Mouse (Mus musculus): ENCODE results near the gene Kcnh1.

Kcnh1 gene

GRCm38 (mm10) chr1:192266956-192267355 lies 76.4 kb downstream of the Kcnh1 start:
- intact Hi-C loops (cut with DNase I): no loop called here

DNA sequence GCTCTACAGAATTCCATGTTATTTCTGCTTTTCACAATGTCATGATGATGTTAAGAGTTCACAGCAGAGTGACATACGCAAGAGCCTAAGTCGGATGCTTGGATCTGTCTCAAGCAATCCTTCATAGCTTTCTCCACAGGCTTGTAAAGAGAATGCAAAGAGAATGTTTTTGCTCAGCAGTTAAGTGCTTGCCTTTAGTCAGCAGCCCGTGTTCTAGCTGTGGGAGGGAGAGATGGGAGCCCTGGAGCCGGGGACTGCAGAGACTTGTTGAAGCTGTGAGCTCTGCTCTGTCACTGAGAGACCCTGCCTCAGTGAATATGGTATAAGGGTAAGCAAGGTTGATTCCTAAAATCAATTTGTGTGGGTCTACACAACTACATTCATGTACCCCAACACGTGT lies 78.3 kb downstream of the Kcnh1 start:
- intact Hi-C loops (cut with DNase I): no loop called here

- intact Hi-C loops (cut with DNase I): no loop called here
These were observed 79.3 kb downstream of the Kcnh1 start for GRCm38 (mm10) chr1:192269911-192270310.

GRCm38 (mm10) chr1:192277801-192278385 lies 87.3 kb downstream of the Kcnh1 start:
- intact Hi-C loops (cut with DNase I): no loop called here

DNA sequence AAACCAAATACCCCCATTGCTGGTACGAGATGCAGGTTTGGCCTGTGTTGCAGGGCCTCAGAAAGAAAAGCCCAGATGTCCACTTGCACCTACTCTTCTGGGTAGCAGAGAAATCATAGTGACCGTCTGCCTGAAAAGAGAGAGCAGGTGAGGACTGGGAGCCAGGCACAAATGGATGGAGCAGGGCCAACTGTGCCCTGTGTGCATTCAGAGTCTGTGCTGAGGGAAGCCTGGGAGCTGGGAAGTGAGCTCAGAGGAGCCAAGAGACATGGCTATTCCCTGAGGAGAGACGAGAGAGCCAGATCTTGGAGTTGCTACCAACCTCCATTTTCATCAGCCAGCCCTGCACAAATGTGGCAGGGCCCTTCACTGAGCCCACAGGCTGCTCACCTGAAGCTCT lies 93.8 kb downstream of the Kcnh1 start:
- intact Hi-C loops (cut with DNase I): no loop called here

- intact Hi-C loops (cut with DNase I): no loop called here
These were observed 94.4 kb downstream of the Kcnh1 start for GRCm38 (mm10) chr1:192284950-192285349.

DNA sequence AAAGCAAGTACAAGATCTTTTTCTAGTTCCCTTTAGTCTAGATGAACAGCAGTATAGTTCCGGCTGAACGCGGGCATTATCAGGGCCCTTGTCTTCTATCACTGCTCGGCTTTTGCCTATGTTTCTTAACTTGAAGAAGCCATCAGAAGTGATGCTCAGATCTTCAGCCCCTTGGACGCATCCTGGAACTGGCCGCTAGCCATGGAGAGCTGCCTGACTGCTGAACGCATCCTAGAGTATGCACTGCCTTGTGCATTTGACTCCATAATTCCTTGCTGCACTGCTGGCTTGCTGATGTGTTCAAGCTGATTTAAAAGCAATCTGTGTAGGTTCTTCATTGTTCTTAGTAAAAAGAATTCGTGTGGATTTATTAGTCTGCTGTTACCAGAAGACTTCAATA lies 97.9 kb downstream of the Kcnh1 start:
- intact Hi-C loops (cut with DNase I): no loop called here

GRCm38 (mm10) chr1:192291286-192291685 lies 100.7 kb downstream of the Kcnh1 start:
- intact Hi-C loops (cut with DNase I): no loop called here

DNA sequence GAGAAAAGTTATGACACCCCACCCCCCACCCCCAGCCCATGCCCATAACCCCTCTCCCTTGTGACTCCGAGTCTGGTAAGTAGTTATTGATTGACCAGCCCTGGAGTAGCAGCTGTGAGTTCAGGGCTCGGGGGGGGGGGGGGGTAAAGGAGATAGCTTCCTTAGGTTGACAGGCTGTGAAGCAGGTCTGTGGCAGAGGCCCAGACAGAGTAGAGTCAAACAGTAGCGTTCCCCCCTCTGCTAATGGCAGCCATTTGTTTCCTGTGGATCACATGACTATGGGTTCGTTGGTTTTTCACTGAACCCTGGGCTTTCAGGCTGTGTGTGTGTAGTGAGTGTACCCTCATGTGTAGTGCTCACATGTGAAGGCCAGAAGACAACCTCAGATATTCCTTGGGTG lies 102.8 kb downstream of the Kcnh1 start:
- intact Hi-C loops (cut with DNase I): no loop called here

- intact Hi-C loops (cut with DNase I): no loop called here
These were observed 103.3 kb downstream of the Kcnh1 start for GRCm38 (mm10) chr1:192293921-192294320.

DNA sequence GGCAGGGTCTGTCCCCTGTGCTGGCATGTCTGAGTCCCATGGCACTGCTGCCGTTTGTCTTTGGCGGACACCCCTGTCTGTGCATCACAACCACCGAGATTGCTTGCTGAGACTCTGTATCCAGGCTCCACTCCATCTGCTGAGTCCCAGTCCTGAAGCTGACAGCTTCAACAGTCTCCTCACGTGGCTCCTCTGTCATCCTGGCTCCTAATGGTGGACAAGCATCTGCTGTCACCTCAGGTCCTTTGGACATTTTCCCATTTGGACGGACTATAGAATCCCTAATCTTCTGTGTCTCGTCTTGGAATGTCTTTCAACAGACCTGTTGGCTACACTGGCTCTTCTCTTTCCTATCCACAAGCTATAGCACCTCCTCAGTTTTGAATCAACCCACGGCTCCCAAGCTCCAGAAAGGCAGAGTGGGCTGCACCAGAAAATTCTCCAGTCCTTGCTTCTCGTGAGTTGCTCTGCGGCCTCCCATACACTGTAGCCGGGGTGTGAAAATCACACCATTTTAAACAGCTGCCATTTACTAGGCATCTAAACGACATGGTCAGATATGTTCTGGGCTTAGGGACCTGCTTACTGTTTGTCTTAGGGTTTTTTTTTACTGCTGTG lies 104.8 kb downstream of the Kcnh1 start:
- intact Hi-C loops (cut with DNase I): no loop called here

GRCm38 (mm10) chr1:192295902-192296301 lies 105.3 kb downstream of the Kcnh1 start:
- intact Hi-C loops (cut with DNase I): no loop called here

- intact Hi-C loops (cut with DNase I): no loop called here
These were observed 107.0 kb downstream of the Kcnh1 start for GRCm38 (mm10) chr1:192297481-192298128.

- intact Hi-C loops (cut with DNase I): no loop called here
These were observed 109.8 kb downstream of the Kcnh1 start for GRCm38 (mm10) chr1:192300417-192300816.

DNA sequence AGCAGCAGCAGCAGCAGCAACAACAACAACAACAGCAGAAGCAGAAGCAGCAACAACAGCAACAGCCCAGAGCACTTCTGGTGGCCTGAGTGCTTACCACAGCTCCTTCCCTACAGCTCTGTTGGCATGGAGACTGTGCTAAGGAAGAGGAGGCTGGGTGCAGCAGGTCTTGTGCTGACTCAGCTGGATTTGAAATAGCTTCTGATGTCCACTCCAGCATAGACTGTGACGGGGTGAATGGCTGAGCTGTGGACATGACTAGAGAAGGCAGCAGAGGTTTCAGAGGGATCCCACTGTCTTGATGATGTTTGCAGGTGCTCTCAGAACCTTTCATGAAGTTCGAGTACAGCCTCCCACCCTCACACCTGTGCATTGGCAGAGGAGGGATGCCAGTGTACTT lies 113.0 kb downstream of the Kcnh1 start:
- intact Hi-C loops (cut with DNase I): no loop called here

GRCm38 (mm10) chr1:192305155-192305554 lies 114.6 kb downstream of the Kcnh1 start:
- intact Hi-C loops (cut with DNase I): no loop called here

DNA sequence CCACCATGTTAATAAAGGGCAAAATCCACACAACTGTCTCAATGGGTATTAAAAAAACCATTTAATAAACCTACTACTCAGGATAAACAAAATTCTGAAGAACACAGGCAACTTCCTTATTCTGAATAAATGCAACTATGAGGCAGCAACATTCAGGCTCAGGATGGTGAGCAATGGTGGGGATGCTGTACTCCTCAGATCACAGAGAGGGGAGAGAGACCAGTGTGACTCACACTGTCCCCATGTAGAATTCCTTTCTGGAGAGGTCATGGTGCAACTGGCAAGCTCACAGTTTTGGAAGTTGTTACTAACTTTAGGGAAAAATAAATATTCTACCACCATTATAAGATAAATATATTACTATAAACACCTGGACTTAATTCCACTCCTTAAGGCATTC lies 116.5 kb downstream of the Kcnh1 start:
- intact Hi-C loops (cut with DNase I): no loop called here

DNA sequence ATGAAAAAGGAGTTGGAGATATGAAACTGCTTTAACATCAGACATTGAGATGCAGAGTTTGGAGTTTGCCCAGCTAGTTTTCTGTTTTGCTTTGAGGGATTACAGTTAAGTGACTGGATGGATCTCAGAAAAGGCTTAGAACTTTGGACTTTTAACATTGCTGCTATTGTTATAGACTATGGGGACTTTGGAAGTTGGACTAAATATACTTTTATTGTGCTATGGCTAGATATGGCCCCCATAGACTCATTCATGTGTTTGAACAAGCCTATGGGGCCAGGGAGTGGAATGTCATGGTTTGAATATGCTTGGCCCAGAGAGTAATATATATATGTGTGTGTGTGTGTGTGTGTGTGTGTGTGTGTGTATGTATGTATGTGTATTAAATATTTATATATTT lies 120.7 kb downstream of the Kcnh1 start:
- intact Hi-C loops (cut with DNase I): no loop called here

DNA sequence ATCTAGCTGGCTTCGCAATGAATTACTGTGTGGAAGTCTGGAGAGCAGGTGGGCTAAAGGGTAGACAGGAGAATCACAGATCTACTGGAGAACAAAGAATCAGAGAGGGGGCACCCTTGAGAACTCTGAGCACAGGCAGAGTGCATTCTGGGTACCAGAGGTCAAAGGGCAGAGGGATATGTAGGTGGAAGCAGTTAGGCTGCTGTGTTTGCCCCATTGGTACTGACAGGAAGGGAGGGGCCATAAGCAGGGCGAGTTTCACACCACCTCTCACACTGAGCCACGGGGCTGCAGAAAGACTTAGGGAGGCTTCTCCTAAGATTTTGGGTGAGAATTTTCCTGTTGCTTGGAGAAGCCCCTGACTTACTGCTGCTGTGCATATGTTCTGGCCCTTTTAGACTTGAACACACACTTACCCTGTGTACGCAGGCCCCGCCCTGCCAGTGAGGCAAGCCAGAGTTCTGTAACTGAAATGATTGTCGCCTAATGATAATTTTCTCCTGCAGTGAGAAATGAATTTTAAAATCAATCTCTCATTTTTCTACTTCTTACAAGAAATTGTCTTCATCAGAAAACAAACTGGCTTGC lies 121.4 kb downstream of the Kcnh1 start:
- intact Hi-C loops (cut with DNase I): no loop called here

DNA sequence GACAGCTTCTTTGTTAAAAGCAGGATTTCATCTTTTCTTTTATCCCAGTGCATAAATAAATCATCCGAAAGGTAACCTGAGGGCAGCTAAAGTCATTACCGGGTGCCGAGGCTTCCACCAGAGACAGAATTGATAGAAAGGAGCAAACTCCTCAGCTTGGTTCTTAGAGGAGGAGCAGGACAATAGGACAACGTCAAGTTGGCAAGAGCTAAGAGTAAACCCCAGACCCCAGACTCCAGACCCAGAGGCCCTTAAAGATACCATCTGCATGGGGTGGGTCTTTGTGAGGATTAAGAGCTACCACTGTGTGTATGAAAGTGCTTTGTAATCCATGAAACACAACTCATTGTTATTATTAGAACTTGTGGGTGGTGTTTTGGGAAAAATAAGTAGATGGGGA lies 121.9 kb downstream of the Kcnh1 start:
- intact Hi-C loops (cut with DNase I): no loop called here

GRCm38 (mm10) chr1:192312998-192313397 lies 122.4 kb downstream of the Kcnh1 start:
- intact Hi-C loops (cut with DNase I): no loop called here

- intact Hi-C loops (cut with DNase I): no loop called here
These were observed 123.0 kb downstream of the Kcnh1 start for GRCm38 (mm10) chr1:192313571-192313972.

- intact Hi-C loops (cut with DNase I): no loop called here
These were observed 123.5 kb downstream of the Kcnh1 start for GRCm38 (mm10) chr1:192314044-192314443.
